Mouse (Mus musculus): Measurements from ENCODE around the gene Tsc22d2. TPM values are rescaled to one million over a fixed set of nuclear protein-coding genes. Genes with fewer than 3 reads are reported as not detected.
"Not testable (repeated sequence)": the region's sequence is repeated elsewhere in the genome, so short reads cannot be mapped to it uniquely, and the experiment has no call there.

Tsc22d2 gene
- polyA plus RNA-seq, 1 experiment from 2014 or later: 7.5 TPM

DNA sequence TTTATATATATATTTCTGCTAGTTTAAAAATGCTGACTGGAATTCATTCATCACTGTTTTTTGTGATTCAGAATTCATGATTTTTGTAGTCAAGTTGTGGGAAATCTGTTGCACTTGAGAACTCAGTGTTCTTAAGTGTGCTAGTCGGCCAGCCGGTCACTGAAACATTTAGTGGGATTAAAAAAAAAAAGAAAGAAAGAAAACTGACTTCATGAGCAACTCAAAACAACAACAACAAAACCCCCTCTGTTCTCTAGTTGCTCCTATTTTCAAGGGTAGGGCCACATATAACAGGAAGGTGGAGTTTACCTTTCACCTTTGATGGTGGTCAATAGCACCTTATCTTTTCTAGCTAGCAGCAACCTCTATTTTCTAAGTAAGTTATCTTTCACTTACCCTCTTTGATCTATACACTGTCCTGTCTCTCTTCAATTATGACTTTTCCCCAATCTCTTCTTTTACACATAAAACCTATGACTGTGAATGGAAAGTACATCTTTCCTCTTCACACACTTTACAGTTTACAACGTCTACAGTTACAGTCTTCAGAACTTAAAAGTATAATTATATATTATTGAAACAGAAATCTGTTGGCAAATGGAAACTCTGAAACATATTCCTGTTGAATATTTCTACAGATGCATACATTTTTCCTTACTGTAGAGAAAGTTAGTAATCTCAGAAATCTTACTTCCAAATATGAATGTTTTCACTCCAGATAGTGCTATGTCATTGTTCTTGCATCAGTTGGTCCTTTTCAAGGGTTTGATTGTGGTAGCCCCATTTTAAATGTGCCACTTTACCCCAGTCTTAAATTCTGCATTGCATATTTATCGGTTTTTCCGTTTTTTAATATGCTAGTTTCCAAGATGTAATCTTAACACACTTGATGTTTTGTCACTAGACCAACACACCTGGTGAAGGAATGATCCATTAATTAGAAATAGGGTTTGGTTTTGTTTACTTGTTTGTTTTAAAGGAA is 4.5 kb downstream of the Tsc22d2 start:
- Histone ChIP-seq H3K27me3 (ENCODE audit: insufficient read depth, low read length) (no peaks in the 10 kb centered on the region), H3K4me1 (ENCODE audit: insufficient read depth, low read length) (0 out of 2 replicates have a peak, but pooled peaks cover 7% of the 10 kb centered on the region), H3K4me3 (ENCODE audit: low read length) (peak overlapping the region; percentile 54), H3K4me2 (replicated peaks; ENCODE audit: low read depth, low read length) (peak overlapping the region; percentile 85), H3K9me3 (ENCODE audit: low read length) (no peaks in the 10 kb centered on the region), H3K27ac (ENCODE audit: low read length) (no peak overlapping the region), H3K36me3 (ENCODE audit: insufficient read depth, low read length) (no peaks in the 10 kb centered on the region), H3K9ac (replicated peaks; ENCODE audit: low read length) (0 out of 2 replicates have a peak overlapping the region, but pooled peaks have one; percentile 41)
- no peak for ATAC-seq (ENCODE audit: low FRiP score, low TSS enrichment)
- 22% methylated on average over 5 of the region's 5 CpGs for WGBS

DNA sequence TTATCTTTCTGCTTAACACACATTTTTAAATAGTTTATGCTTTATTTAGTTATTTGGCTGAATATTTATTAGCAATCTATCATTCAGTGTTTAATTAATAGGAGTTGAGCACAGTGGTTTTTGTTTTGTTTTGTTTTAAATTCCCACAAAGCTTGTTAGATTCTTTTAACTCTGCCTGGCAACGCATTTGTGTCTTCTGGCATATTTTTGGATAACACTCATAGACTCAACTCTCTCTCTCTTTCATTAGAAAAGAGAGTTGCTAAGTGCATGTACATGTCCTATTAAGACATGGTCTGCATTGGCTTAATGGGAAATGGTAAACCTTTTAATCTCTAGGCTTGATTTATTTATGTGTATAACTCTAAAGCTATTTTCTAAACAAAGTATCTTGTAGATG is 14.3 kb downstream of the Tsc22d2 start:
- Histone ChIP-seq H3K9ac (replicated peaks; ENCODE audit: low read length) (no peak overlapping the region), H3K9me3 (ENCODE audit: low read length) (no peaks in the 10 kb centered on the region), H3K27me3 (ENCODE audit: insufficient read depth, low read length) (no peaks in the 10 kb centered on the region), H3K4me2 (replicated peaks; ENCODE audit: low read depth, low read length) (no peak overlapping the region), H3K36me3 (ENCODE audit: insufficient read depth, low read length) (no peaks in the 10 kb centered on the region), H3K4me1 (ENCODE audit: insufficient read depth, low read length) (no peaks in the 10 kb centered on the region), H3K4me3 (ENCODE audit: low read length) (no peak overlapping the region), H3K27ac (ENCODE audit: low read length) (no peak overlapping the region)
- 83% methylated on average over 1 of the region's 1 CpGs for WGBS
- ATAC-seq (ENCODE audit: low FRiP score, low TSS enrichment): no peak

DNA sequence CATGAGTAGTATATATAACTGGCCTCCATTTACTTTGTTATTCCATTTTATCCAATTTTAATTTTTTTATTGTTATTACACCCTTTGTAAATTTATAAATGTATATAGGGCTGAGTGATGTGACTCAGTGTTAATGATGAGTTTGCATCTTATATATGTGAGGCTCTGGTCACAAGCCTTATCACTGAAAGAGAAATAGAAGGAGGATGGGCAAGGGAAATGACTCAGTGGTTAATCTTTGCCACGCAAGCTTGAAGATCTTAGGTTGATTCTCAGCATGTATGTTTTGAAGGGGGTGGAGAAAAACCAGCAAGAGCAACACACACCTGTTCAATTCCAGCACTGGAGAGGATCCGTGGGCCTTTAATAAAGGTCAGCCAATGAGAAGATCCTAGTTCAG is 19.9 kb downstream of the Tsc22d2 start:
- ATAC-seq (ENCODE audit: low FRiP score, low TSS enrichment): no peak
- Histone ChIP-seq H3K9ac (replicated peaks; ENCODE audit: low read length) (no peak overlapping the region), H3K4me2 (replicated peaks; ENCODE audit: low read depth, low read length) (no peak overlapping the region), H3K4me1 (ENCODE audit: insufficient read depth, low read length) (no peaks in the 10 kb centered on the region), H3K36me3 (ENCODE audit: insufficient read depth, low read length) (peaks cover 5% of the 10 kb centered on the region), H3K4me3 (ENCODE audit: low read length) (no peak overlapping the region), H3K9me3 (ENCODE audit: low read length) (no peaks in the 10 kb centered on the region), H3K27ac (ENCODE audit: low read length) (no peak overlapping the region), H3K27me3 (ENCODE audit: insufficient read depth, low read length) (no peaks in the 10 kb centered on the region)
- WGBS: 93% methylated on average over 2 of the region's 2 CpGs

- 97% methylated on average over 2 of the region's 2 CpGs for WGBS
- no peak for ATAC-seq (ENCODE audit: low FRiP score, low TSS enrichment)
Measured at GRCm38 (mm10) chr3:58448230-58448629, 33.7 kb downstream of the Tsc22d2 start.

DNA sequence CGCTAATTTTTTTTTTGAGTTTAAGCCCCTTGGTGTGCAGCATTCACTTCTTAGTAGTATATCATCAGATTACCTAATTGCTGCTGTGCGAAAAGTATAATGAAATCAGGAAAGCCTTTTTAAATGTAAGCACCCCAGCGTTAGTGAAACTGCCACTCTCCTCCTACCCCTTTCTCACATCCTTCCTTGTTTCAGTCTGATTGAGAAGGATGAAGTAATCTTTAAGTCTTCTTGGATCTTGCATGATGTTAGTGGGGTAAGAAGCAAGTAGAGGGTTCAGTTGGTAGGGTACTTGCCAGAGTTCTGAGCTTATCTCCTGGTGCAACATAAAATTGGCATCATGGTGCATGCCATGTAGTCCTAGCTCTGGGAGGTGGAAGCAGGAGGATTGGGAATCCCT is 35.0 kb downstream of the Tsc22d2 start:
- Histone ChIP-seq H3K27ac (ENCODE audit: low read length) (no peak overlapping the region), H3K9ac (replicated peaks; ENCODE audit: low read length) (no peak overlapping the region), H3K4me3 (ENCODE audit: low read length) (no peak overlapping the region), H3K36me3 (ENCODE audit: insufficient read depth, low read length) (no peaks in the 10 kb centered on the region), H3K27me3 (ENCODE audit: insufficient read depth, low read length) (no peaks in the 10 kb centered on the region), H3K4me2 (replicated peaks; ENCODE audit: low read depth, low read length) (no peak overlapping the region), H3K4me1 (ENCODE audit: insufficient read depth, low read length) (no peaks in the 10 kb centered on the region), H3K9me3 (ENCODE audit: low read length) (no peaks in the 10 kb centered on the region)
- no peak for ATAC-seq (ENCODE audit: low FRiP score, low TSS enrichment)
- WGBS: 93% methylated on average over 3 of the region's 3 CpGs

More at GRCm38 (mm10) chr3:58448230-58448629, 33.7 kb downstream of the Tsc22d2 start:
- H3K4me3 ChIP-seq (ENCODE audit: low read length): no peak overlapping the region
- no peaks in the 10 kb centered on the region for H3K9me3 ChIP-seq (ENCODE audit: low read length)
- H3K4me1 ChIP-seq (ENCODE audit: insufficient read depth, low read length): no peaks in the 10 kb centered on the region
- no peak overlapping the region for H3K27ac ChIP-seq (ENCODE audit: low read length)
- H3K36me3 ChIP-seq (ENCODE audit: insufficient read depth, low read length): no peaks in the 10 kb centered on the region
- no peaks in the 10 kb centered on the region for H3K27me3 ChIP-seq (ENCODE audit: insufficient read depth, low read length)
- no peak overlapping the region for H3K4me2 ChIP-seq (replicated peaks; ENCODE audit: low read depth, low read length)
- no peak overlapping the region for H3K9ac ChIP-seq (replicated peaks; ENCODE audit: low read length)

DNA sequence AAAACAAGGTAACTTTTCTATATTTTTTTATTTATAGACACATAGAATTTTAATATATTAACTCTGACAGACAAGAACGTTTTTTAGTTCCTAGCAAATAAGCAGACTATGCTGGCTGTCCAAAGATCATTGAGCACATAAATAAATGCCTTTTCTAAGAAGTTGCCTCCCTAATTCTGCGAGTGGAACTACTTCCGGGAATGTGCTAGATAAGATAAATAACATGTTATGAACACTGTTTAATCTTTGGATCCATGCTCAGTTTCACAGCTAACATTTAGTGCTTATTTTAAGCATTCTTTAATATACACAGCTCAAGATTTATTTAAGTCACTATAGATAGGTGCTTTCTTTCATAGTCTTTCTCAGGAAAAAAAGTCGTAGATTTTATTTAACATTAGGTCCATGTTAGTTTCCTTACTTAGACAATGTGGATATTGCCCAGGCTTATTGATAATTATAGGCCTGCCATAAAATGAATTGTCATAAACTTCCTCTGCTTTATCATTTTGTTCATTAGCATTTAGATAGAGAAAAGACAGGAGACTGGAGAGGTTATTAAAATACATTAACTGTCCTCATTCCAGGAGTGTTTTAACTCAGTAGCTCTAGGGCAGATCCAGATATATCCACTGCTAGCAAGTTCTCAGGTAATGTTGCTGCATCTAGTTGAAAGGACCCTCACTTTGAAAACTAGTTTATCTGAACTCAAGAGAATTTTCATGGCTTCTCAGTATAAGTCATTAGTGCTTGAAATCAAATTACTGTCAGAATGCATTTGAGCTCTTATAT is 40.1 kb downstream of the Tsc22d2 start:
- Histone ChIP-seq H3K27me3 (ENCODE audit: insufficient read depth, low read length) (no peaks in the 10 kb centered on the region), H3K27ac (ENCODE audit: low read length) (no peak overlapping the region), H3K4me1 (ENCODE audit: insufficient read depth, low read length) (no peaks in the 10 kb centered on the region), H3K36me3 (ENCODE audit: insufficient read depth, low read length) (peaks cover 4% of the 10 kb centered on the region; the same call in 1 of the 2 replicates), H3K9ac (replicated peaks; ENCODE audit: low read length) (no peak overlapping the region), H3K4me2 (replicated peaks; ENCODE audit: low read depth, low read length) (no peak overlapping the region), H3K9me3 (ENCODE audit: low read length) (no peaks in the 10 kb centered on the region), H3K4me3 (ENCODE audit: low read length) (no peak overlapping the region)
- 32% methylated on average over 4 of the region's 4 CpGs for WGBS
- no peak for ATAC-seq (ENCODE audit: low FRiP score, low TSS enrichment)

DNA sequence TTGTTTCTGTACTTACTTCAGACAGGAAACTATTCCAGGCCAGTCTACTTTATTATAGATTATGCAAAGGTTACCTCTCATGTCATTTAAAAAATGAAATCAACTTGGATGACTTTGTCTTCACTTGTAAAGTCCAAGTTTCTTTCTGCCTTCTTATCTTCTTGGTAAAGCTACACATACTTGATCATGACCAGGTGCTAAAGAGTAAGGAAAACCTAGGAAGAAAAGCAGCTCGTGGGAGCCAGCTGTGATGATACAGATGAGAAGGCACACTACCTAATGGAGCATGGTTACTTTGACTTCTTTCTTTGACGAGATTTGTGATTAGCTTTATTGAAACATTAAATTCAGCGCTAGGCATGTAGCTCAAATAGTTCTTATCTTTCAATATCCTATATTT is 40.7 kb downstream of the Tsc22d2 start:
- 55% methylated on average over 3 of the region's 3 CpGs for WGBS
- Histone ChIP-seq H3K4me1 (ENCODE audit: insufficient read depth, low read length) (no peaks in the 10 kb centered on the region), H3K9ac (replicated peaks; ENCODE audit: low read length) (no peak overlapping the region), H3K36me3 (ENCODE audit: insufficient read depth, low read length) (peaks cover 7% of the 10 kb centered on the region), H3K4me3 (ENCODE audit: low read length) (no peak overlapping the region), H3K9me3 (ENCODE audit: low read length) (no peaks in the 10 kb centered on the region), H3K27me3 (ENCODE audit: insufficient read depth, low read length) (no peaks in the 10 kb centered on the region), H3K27ac (ENCODE audit: low read length) (no peak overlapping the region), H3K4me2 (replicated peaks; ENCODE audit: low read depth, low read length) (no peak overlapping the region)
- no peak for ATAC-seq (ENCODE audit: low FRiP score, low TSS enrichment)

DNA sequence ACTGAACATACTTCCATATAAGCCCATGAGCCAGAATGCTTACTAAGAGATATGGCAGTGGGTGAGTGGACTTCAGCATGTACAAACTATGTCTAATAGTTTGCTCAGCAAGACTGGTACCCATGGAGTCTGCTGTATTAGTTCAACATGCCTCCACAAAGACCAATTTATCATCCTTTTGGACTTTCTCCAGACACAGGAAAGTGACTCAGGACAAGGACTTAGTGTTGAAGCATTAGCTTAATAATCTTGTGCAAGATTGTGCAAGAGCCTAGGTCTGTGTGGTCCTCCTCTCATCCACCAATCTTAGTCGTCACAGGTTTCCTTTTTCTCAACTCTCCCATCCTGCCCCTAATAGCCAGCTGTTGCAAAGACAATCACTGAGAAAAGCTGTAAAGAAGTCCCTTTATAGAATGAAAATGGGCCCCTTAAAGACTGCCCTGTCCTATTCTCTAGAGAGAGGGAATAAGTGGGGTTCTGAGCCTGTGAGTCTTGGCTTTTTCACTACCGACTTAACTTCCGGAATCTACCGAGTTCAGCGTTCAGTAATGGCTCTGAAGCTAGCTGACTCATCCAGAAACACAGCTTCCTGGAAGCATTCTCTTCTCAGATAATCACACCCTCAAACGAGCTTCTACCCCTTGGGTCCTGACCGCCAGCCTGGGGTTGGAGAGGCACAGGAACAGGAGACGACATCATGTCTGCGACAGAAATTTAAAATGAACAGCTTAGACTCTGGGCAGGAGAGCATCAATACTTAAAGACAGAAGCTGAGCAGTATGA is 55.3 kb downstream of the Tsc22d2 start:
- Histone ChIP-seq H3K9me3 (ENCODE audit: low read length) (no peaks in the 10 kb centered on the region), H3K4me2 (replicated peaks; ENCODE audit: low read depth, low read length) (no peak overlapping the region), H3K4me3 (ENCODE audit: low read length) (no peak overlapping the region), H3K27ac (ENCODE audit: low read length) (no peak overlapping the region), H3K36me3 (ENCODE audit: insufficient read depth, low read length) (no peaks in the 10 kb centered on the region), H3K9ac (replicated peaks; ENCODE audit: low read length) (no peak overlapping the region), H3K27me3 (ENCODE audit: insufficient read depth, low read length) (no peaks in the 10 kb centered on the region), H3K4me1 (ENCODE audit: insufficient read depth, low read length) (no peaks in the 10 kb centered on the region)
- no peak for ATAC-seq (ENCODE audit: low FRiP score, low TSS enrichment)
- 68% methylated on average over 9 of the region's 9 CpGs for WGBS

DNA sequence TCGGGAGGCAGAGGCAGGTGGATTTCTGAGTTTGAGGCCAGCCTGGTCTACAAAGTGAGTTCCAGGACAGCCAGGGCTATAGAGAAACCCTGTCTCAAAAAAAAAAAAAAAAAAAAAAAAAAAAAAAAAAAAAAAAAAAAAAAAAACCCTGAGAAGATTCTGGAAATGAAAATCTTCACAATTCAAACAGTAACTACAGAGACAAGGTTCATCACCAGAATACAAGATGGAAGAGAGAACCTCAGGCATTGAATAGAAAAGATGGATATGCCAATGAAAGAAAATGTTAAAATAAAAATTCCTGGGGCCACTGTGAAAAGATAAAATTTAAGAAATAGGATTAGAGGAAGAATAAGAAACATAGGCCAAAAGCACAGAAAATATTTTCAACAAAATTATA is 60.8 kb downstream of the Tsc22d2 start:
- WGBS: 100% methylated on average over 1 of the region's 1 CpGs
- H3K27ac ChIP-seq (ENCODE audit: low read length); H3K9ac ChIP-seq (replicated peaks; ENCODE audit: low read length); ATAC-seq (ENCODE audit: low FRiP score, low TSS enrichment); H3K4me3 ChIP-seq (ENCODE audit: low read length); H3K36me3 ChIP-seq (ENCODE audit: insufficient read depth, low read length); H3K9me3 ChIP-seq (ENCODE audit: low read length); H3K27me3 ChIP-seq (ENCODE audit: insufficient read depth, low read length); H3K4me2 ChIP-seq (replicated peaks; ENCODE audit: low read depth, low read length); H3K4me1 ChIP-seq (ENCODE audit: insufficient read depth, low read length): not testable (repeated sequence)
